Comparison of ENCODE assay signal across 11 mouse cellular contexts in the genomic region with DNA sequence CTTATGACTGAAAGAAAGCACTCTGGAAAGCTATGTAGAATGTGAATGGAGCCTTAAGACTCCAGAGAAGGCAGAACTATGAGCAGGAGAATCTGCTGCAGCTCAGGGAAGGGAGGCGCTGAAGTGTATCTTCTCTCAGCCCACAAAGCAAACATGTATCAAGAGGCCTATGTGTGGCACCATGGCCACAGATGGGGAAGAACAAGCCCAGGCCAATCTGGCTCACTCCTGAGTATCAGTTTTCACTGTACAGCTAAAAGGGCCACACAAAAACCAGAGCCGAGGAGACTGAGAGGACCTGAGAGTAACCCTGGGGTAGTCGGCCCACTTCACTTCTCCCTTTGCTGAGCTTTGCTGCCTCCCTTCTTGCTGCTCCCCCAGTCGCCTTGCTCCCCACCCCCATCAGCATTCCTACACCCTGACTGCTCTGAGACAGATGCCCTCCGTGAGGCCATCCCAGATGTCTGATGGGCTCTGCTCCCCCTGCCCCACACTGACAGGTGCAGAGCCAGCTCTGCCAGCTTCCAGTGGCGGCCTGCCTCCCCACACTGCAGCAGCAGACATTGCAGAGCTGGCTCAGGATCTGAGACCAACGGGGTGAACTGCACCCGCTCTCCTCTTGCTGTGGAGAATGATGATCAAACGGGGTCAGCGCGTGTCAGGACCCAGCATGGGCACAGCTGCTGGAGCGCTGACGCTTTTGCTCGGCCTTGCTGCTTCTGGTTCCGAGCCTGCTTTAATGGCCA. TPM values are rescaled to one million over a fixed set of nuclear protein-coding genes. Genes with fewer than 3 reads are reported as not detected.
A peak's percentile ranks its signal among the peaks of the same experiment; 100 is the strongest.
DNase-seq lines count a peak whose midpoint lies in the region; ATAC-seq lines count a peak whose summit lies in the region.
"Had no signal": no experiment of that assay in that cellular context is flagged by ENCODE, and none has a peak within 500 bp of the region (broad histone marks: within the 10 kb centered on the region; RNA-seq: fewer than 3 reads in every experiment).

No protein-coding gene starts in this region.

- intact Hi-C loops in left cerebral cortex, postnatal 4 days (cut with DNase I): no loop called here

- H3K4me1 ChIP-seq in forebrain, embryonic 16.5 days (replicated peaks; ENCODE audit: control insufficient read depth, insufficient read depth, low read length): no peaks in the 10 kb centered on the region
- no peaks in the 10 kb centered on the region for H3K4me1 ChIP-seq in forebrain, embryonic 14.5 days (ENCODE audit: control insufficient read depth, insufficient read depth, low read length)
- no peaks in the 10 kb centered on the region for H3K4me1 ChIP-seq in embryonic facial prominence, embryonic 15.5 days
- H3K4me1 ChIP-seq in midbrain, embryonic 12.5 days: no peaks in the 10 kb centered on the region

- H3K9ac ChIP-seq in forebrain, embryonic 16.5 days (replicated peaks; ENCODE audit: low read depth, low read length): no peak overlapping the region
- H3K9ac ChIP-seq in forebrain, embryonic 14.5 days (ENCODE audit: low read length): no peak overlapping the region
- no peak overlapping the region for H3K9ac ChIP-seq in embryonic facial prominence, embryonic 15.5 days
- H3K9ac ChIP-seq in midbrain, embryonic 12.5 days (replicated peaks): no peak overlapping the region
- H3K9ac ChIP-seq: heart, embryonic 13.5 days; liver, postnatal 0 days had no signal

- no peak overlapping the region for H3K4me2 ChIP-seq in forebrain, embryonic 16.5 days (ENCODE audit: low read length)
- no peak overlapping the region for H3K4me2 ChIP-seq in forebrain, embryonic 14.5 days (ENCODE audit: low read length)
- H3K4me2 ChIP-seq in embryonic facial prominence, embryonic 15.5 days (replicated peaks): no peak overlapping the region
- no peak overlapping the region for H3K4me2 ChIP-seq in midbrain, embryonic 12.5 days (replicated peaks)
- H3K4me2 ChIP-seq: heart, embryonic 13.5 days had no signal

- 75% methylated on average over 15 of the region's 15 CpGs for WGBS in forebrain, embryonic 16.5 days
- 82% methylated on average over 15 of the region's 15 CpGs for WGBS in forebrain, embryonic 14.5 days
- 63% methylated on average over 15 of the region's 15 CpGs for WGBS in embryonic facial prominence, embryonic 15.5 days
- WGBS in midbrain, embryonic 12.5 days: 73% methylated on average over 15 of the region's 15 CpGs

- no peak overlapping the region for H3K27ac ChIP-seq in forebrain, embryonic 16.5 days (ENCODE audit: low read length)
- no peak overlapping the region for H3K27ac ChIP-seq in forebrain, embryonic 14.5 days (ENCODE audit: low read depth, low read length)
- no peak overlapping the region for H3K27ac ChIP-seq in embryonic facial prominence, embryonic 15.5 days (replicated peaks)
- H3K27ac ChIP-seq in midbrain, embryonic 12.5 days (replicated peaks): 0 out of 2 replicates have a peak overlapping the region, but pooled peaks have one; percentile 25
- H3K27ac ChIP-seq: heart, embryonic 13.5 days had no signal

- DNase-seq in forebrain, embryonic 14.5 days (ENCODE audit: low spot score): no peak
- DNase-seq in left cerebral cortex, postnatal 4 days: peak; percentile 50
- DNase-seq in left cerebral cortex, adult 8-10 months (ENCODE audit: low spot score in 2 of 2): no peak
- DNase-seq in layer of hippocampus, postnatal 14 days (ENCODE audit: low spot score in 2 of 2): no peak
- DNase-seq in cerebellum, postnatal 4 days (ENCODE audit: low spot score in 2 of 2): no peak
- DNase-seq: liver, postnatal 0 days; thymus, postnatal 25 days had no signal

- peaks cover 39% of the 10 kb centered on the region for H3K36me3 ChIP-seq in forebrain, embryonic 16.5 days (ENCODE audit: control insufficient read depth, insufficient read depth)
- H3K36me3 ChIP-seq in forebrain, embryonic 14.5 days (ENCODE audit: control insufficient read depth, insufficient read depth, low read length): peaks cover 93% of the 10 kb centered on the region
- peaks cover 98% of the 10 kb centered on the region for H3K36me3 ChIP-seq in embryonic facial prominence, embryonic 15.5 days
- peaks cover 98% of the 10 kb centered on the region for H3K36me3 ChIP-seq in midbrain, embryonic 12.5 days

- no peak overlapping the region for H3K4me3 ChIP-seq in forebrain, embryonic 16.5 days (replicated peaks; ENCODE audit: low read length)
- no peak overlapping the region for H3K4me3 ChIP-seq in forebrain, embryonic 14.5 days (ENCODE audit: low read depth, low read length)
- H3K4me3 ChIP-seq in embryonic facial prominence, embryonic 15.5 days (replicated peaks): no peak overlapping the region
- H3K4me3 ChIP-seq in midbrain, embryonic 12.5 days: no peak overlapping the region
- H3K4me3 ChIP-seq: heart, embryonic 13.5 days had no signal

- no peaks in the 10 kb centered on the region for H3K27me3 ChIP-seq in forebrain, embryonic 16.5 days (replicated peaks; ENCODE audit: control insufficient read depth, insufficient read depth, low read length)
- H3K27me3 ChIP-seq in forebrain, embryonic 14.5 days (replicated peaks; ENCODE audit: control insufficient read depth, insufficient read depth, low read length): no peaks in the 10 kb centered on the region
- no peaks in the 10 kb centered on the region for H3K27me3 ChIP-seq in embryonic facial prominence, embryonic 15.5 days
- no peaks in the 10 kb centered on the region for H3K27me3 ChIP-seq in midbrain, embryonic 12.5 days
- H3K27me3 ChIP-seq: heart, embryonic 13.5 days had no signal

- ATAC-seq in forebrain, embryonic 16.5 days: 0 out of 2 replicates have a peak, but pooled peaks have one; percentile 41
- ATAC-seq in forebrain, embryonic 14.5 days: no peak
- ATAC-seq in embryonic facial prominence, embryonic 15.5 days (ENCODE audit: insufficient number of reproducible peaks, low FRiP score, low TSS enrichment, low read depth): peak; percentile 71
- no peak for ATAC-seq in midbrain, embryonic 12.5 days (ENCODE audit: low FRiP score, low read depth)
- ATAC-seq: liver, postnatal 0 days had no signal

- no peaks in the 10 kb centered on the region for H3K9me3 ChIP-seq in forebrain, embryonic 16.5 days (ENCODE audit: control insufficient read depth, low read length)
- no peaks in the 10 kb centered on the region for H3K9me3 ChIP-seq in forebrain, embryonic 14.5 days (replicated peaks; ENCODE audit: control insufficient read depth, low read length)
- no peaks in the 10 kb centered on the region for H3K9me3 ChIP-seq in embryonic facial prominence, embryonic 15.5 days (replicated peaks)
- no peaks in the 10 kb centered on the region for H3K9me3 ChIP-seq in midbrain, embryonic 12.5 days
- H3K9me3 ChIP-seq: heart, embryonic 13.5 days had no signal

RNA-seq across cellular contexts. Expression of gene Plxna1, which starts 34.5 kb away (rescaled TPM):
- polyA plus RNA-seq in forebrain, embryonic 16.5 days (2015; fragmentation: Nextera tagmentation; extraction: Ambion mirVana): 44.1 and 47.8 TPM in 2 replicates
- polyA plus RNA-seq in forebrain, embryonic 14.5 days (2014; fragmentation: Nextera tagmentation; extraction: Ambion mirVana): 26.8 and 31.9 TPM in 2 replicates
- 100 to 1,000 TPM; 188 to 193 TPM for total RNA-seq in left cerebral cortex, postnatal 4 days (2021)
- total RNA-seq in left cerebral cortex, adult 8-10 months (2022): 10 to 100 TPM; 49.7 to 53.1 (median 51.4) TPM
- polyA plus RNA-seq in embryonic facial prominence, embryonic 15.5 days (2015; fragmentation: Nextera tagmentation; extraction: Ambion mirVana): 31.7 and 33.2 TPM in 2 replicates
- 56.5 and 67.4 TPM in 2 replicates for polyA plus RNA-seq in midbrain, embryonic 12.5 days (2016; fragmentation: Nextera tagmentation; extraction: Ambion mirVana)
- total RNA-seq in layer of hippocampus, postnatal 14 days (2021): 100 to 1,000 TPM; 162 to 166 TPM

Comparison
In these comparisons a context has a peak if more than half of its experiments do, and no peak if none do; other contexts are left out.
1. ATAC-seq: peak in forebrain, embryonic 16.5 days (single experiment) and embryonic facial prominence, embryonic 15.5 days (single experiment); none in forebrain, embryonic 14.5 days (single experiment) and midbrain, embryonic 12.5 days (single experiment).